Mouse (Mus musculus) urinary bladder, adult 18-20 months (tissue): ENCODE results near the gene Ccdc8.

Source experiments
- DNase-seq, 2 experiments: peaks; one replicate each; pipeline ENCODE4 v3.0.0; 2022; ENCODE audit warnings: low spot score in 2 of 2, mixed read lengths in 2 of 2

The Ccdc8 gene

DNA sequence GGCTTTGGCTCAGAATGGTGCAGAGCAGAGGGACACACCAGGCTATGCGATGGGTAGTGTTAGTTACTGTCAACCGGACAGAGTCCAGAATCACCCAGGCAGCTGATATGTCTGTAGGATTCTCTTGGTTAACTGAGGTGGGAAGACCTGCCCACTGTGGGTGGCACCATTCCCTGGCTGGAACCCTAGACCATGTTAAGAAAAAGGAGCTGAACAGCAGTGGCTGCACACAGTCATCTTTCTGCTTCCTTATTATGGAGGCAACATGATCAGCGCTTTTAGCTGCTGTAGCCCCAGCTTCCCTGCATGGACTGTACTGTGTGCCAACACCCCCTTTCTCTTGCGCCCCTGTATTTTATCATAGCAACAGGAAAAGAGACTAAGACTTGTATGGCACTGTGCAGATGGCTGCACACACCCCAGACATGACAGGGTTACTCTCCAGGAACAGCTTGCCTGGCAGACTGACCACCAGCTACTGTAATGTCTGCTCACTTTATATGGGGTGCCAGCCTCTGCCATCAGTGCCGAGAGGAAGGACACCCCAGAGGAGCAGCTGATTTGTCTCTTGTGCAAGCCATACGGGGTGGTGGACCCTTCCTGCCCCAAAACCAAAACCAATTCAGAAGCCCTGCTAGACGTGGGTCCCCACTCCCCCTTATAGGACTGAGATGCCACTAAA lies 19.5 kb downstream of the Ccdc8 start:
- no peak for DNase-seq

DNA sequence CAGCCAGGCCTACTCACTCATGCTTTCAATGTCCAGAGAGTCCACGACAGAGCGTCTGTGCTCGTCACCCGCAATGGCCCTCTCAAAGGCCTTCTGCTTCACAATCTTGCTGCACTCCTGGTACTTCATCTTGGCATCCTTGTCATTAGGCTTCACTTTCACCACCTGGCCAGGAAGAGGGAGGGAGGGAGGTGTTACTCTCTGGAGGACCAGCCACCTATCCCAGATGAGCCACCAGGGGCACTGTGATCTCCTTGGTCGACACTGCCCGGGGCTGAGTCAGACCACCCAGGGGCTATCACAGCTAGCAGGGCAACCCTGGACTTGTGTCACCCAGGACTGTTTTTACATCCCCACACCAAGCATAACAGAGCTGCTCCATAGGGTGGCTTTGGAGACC lies 22.9 kb downstream of the Ccdc8 start:
- no peak for DNase-seq

DNA sequence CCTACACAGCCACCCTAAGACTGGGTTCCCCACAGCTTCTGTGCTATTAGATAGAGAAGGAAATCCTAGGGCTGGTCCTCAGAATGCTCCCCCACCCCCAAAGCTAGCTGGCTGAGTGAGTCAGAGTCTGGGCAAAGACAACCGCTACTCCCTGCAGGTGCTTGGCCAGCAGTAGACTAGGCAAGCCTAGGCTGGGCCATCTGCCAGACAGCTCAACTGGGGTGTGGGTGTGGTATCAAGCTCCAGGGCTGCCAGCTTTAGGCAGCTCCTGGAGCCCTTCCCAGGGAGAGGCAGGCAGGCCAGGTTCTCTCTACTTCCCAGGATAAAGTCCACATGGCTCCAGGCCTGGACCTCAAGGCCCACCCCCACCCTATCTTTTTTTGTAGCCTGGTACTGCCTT lies 24.5 kb downstream of the Ccdc8 start:
- DNase-seq, result peak; percentile 66 to 91

DNA sequence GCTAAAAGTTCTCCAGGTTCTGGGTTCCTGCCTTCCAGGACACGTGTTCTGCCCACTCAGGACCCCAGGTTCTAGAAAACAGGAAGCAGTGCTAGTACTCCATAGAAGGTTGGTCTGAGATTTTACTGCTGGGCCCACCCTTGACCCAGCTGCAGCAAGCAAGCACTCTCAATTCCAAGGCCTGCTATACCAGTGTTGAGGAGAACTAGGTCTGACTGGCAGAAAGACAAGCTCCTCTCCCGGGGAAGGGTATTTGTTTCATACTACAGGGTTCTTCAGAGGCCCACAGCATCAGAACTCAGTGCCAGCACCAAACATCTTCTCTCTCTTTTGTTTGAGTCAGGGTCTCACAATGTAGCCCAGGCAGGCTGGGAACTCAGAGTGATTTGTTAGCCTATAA lies 25.4 kb downstream of the Ccdc8 start:
- no peak for DNase-seq

DNA sequence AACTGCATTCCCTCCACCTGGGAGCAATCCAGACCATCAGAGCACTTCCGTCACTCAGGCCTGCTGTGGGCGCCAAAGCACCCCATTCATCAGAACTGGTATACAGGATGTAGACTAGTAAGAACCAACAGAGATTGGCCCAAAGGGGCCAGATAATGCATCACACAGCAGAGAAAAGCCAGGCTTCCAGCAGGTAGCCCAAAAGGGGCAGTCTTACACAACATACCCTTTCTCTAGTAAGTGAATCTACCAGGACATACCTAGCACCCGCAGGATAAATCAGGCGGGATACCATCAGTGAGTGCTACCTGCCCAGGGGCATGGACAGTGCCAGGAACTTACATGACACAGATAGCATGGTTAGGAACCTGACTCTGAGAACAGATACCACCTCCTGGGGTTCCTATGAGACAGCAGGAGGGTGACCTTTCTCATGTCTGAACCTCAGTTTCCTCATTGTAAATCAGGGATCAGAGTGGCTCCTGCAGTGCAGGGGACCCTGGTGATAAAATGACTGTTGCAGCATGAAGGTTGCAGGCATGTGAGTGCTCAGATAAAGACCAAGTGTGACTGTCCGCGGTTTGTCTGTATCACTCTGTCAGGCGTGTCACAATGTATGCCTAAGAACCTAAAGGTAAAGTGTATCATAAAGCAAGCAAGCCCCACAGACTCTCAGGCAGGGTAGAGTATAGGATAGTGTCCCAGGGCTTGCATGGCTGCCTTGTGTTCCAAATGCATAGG lies 27.1 kb downstream of the Ccdc8 start:
- no peak for DNase-seq

DNA sequence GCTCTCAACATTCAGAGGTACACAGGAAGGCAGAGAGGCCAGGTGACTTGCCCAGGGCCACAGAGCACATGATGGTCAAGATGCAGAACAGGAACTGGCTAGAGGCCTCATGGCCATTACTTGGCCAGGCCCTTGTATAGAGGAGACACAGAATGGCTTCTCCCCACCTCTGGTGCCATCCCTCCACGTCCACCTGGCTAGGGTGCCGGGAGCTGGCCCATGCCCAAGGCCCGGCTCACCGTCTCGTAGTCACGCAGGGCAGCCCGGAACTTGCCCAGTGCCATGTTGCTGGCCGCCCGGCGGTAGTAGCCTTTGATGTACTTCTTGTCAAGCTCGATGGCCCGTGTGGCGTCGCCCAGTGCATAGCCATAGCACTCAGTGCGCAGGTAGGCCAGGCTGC lies 29.7 kb downstream of the Ccdc8 start:
- DNase-seq, result no peak

DNA sequence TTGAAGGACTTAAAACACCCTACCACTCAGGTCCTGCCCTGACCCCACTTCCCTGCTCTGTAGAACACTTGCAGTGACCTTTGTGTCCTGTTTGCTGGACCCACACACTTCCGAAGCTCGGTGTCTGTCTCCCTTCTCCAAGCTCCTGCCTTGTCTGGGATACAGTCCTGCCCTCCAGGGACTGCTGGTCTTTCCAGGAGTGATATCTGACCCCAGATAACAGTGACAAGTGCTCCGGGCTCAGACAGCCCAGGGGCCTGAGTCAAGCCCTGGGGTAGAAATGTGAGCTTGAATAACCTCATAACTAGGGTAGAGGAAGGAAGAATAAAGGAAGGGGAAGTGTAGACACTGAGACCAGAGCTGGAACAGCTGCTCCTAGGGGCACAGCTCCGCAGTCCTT lies 31.2 kb downstream of the Ccdc8 start:
- no peak for DNase-seq

DNA sequence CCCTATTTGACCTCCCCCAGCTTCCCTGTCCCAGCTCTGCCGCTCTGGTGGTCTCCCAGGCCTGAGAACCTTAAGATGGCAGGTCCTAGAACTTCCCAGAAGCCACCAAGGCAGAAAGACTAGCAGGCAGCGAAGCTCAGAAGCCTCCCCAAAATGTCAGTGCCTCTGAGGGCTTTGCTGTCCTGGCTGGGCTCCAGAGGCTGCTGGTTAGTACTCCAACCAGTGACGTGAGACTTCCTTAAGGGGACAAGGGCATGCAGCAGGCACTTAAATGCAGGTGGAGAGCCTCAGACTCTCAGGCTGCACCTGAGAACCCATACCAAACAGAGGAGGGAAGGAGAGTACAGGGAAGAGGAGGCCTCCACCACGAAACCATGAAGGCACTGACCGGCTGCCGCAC lies 31.6 kb downstream of the Ccdc8 start:
- no peak for DNase-seq

DNA sequence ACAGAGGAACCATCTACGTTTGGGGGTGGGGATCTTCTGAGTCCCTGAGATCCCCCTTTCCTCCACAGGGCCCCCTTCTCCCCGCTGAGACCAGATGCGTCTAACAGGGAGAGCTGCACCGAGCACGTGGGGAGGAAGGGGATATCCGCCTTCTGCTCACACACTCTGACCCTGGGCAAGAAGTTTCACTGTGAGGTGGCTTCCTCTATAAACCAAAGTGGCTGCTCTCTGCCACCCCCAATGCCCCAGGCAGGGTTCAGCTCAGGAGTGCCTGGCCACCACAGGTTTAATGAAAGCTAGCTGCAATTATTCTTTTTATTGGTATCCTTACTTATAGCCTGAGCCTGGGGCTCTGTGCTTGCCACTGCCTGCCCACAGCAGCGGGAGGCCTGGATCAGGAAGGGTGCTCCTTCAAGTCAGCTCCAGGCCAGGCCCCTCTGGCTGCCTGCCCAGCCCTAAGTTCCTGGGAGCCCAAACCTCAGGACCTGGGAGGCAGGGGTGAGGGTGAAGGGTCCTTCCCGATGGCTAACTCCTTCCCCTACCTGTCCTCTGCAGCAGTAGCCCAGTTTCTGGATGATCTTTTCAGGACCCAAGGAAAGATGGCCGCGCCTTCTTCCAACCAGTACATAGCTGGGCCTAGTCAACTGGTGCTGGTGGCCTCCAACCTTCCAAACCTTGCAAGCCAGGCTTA lies 32.5 kb downstream of the Ccdc8 start:
- DNase-seq, result no peak

DNA sequence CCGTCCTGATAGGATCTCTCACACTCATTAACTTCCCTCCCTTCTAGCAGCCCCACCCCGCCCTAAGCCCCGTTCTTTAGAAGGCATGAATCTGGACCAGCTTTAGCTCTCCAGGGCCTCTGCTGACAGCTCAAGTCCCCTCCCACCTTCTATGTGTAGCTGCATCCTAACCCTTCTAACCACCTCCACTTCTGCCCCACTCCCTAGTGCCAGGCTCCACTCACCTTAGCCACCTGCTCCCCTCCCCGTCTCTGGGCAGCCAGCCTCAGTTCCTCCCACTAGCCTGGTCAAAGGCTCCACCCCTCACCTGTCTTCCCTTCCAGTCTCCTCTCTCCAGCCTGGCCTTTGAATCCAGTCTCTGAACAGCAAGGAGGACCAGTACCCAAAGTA lies 33.0 kb downstream of the Ccdc8 start:
- DNase-seq, result no peak

DNA sequence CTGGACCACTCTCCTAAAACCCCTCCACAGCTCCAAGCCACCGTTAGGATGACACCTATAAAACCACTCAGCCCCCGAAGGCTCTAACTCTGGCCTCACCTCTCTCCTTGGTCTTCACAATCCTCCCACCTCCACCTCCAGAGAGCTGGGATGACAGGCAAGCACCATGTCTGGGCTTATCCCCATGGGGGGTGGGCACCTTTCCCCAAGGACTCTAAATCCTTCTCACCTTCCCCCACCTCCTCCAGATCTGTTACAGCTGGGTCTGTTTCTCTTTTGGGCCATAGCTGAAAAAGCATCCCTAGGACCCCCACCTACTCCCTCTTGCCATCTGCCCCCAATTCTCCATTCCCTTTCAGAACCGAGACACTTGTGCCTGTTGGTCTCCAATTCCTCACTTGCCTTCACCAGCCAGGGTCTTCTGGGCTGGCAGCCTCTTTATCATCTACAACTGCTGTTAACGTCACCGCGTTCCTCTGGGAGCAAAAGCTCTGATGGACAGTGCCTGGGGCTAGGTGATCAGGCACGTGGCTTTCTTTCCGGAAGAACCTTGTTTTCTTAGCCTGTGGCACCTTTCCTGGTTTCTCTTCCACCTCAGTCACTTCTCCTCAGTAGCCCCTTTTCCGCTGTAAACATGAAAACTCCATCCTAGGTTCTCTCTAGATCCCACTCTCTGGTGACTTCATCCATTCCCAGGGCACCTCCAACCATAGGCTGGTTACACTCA lies 33.6 kb downstream of the Ccdc8 start:
- DNase-seq, result no peak

DNA sequence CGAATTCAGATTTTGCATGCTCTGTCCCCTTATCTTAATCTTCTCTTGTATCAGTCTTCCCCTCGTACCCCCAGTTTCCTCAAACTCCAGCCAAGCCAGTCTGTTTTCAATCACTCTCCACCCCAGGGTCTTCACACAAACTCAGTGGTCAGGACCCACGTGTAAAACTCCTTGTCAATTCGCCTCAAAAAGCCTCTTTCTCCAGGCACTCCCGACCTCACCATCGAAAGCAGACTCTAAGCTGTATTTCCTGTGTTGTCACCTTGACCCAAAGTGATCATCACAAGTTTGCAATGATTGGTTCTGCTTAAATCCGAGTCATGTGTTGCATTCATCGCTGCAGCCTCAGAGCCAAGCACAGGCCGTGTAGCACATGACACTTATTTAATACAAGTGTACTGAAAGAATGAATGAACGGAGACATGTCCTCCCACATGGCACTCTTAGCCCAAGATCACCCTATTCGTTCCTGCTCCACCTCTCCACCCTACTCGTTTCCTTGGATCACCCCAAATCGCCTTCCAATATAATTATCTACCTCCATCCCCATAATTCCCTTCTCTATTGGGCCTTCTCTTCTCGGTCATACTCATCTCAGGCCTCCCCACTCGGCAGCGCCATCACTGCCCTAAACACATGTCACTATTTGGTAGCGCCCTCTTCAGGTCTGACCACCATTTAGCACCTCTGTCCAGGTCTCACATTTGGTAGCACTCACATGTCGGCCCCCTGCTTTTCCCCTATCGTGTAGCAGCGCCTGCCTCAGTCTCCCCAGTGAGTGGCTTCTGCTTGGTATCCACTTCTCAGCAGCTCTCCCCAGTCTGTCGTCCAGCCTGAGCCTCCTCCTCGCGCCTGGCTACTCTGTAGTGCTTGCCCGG lies 34.4 kb downstream of the Ccdc8 start:
- no peak for DNase-seq

DNA sequence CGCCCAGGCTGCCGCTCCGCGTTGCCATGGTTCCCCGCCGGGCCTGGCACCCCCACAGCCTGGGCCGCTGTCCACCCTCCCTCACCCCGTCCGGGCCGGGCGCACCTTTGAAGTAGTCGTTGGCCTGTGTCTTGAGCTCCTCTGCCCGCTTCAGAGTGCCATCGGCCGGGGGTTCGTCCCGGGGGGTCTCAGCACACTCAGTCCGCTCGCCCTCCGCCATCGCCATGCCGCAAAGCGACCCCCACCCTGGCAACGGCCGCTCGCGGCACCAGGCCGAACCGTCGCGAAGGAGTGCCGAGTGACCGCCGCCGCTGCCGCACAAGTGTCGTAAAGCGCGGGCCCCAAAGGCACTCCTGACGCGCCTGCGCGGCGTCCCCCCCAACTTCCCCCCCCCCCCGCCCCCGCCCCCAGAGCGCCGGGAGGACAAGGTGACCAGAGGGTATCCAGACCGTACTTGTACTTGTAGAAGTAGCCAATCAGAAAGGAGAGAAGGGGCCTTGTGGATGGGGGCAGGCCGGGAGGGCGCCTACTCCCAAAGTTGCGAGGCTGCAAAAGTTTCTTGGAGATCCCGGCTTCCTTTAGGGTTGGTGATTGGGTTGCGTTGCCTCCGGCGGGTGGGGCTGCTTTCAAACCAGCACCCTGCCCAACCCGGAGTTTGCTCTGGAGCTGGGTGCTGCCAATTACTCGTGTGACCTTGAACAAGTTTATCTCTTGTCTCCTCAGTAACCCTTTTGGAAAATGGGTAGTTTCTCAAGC lies 35.3 kb downstream of the Ccdc8 start, which contains the start of gene Ppp5c:
Ppp5c (minus strand) TSS at position 337 of the 756 bp plus-strand sequence.
- peak; percentile 83 for DNase-seq

DNA sequence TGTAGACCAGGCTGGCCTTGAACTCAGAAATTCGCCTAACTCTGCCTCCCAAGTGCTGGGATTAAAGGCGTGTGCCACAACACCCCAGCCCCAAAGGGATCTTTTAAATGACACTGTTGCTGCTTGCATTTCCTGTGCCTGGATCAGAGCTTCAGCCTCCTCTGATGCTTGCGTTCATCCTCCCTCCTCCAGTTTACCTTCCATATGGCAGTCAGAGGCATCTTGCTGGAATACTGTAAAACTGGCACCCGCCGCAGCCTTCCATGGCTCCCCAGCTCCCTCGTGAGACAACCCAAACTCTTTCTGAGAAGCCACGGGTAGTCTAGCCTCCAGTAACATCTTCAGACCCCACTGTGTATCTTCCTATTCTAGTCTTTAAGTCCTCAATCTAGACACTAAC lies 36.4 kb downstream of the Ccdc8 start:
- DNase-seq, result no peak

DNA sequence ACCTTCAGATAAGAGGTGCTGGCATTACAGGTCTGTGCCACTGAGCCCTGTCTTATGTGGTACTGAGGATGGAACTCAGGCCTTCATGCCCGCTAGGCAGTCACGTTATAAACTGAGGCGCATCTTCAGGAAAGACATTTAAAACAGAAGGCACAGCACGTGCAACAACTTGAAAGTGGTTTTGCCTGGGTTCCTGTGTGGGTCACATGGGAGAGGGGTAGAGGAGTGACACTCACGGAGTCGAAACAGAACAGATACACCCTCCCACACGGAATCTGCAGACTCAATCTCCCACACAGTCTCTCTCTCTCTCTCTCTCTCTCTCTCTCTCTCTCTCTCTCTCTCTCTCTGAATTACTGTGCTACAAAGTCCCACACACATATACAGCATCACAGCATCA lies 37.7 kb downstream of the Ccdc8 start:
- no peak for DNase-seq

DNA sequence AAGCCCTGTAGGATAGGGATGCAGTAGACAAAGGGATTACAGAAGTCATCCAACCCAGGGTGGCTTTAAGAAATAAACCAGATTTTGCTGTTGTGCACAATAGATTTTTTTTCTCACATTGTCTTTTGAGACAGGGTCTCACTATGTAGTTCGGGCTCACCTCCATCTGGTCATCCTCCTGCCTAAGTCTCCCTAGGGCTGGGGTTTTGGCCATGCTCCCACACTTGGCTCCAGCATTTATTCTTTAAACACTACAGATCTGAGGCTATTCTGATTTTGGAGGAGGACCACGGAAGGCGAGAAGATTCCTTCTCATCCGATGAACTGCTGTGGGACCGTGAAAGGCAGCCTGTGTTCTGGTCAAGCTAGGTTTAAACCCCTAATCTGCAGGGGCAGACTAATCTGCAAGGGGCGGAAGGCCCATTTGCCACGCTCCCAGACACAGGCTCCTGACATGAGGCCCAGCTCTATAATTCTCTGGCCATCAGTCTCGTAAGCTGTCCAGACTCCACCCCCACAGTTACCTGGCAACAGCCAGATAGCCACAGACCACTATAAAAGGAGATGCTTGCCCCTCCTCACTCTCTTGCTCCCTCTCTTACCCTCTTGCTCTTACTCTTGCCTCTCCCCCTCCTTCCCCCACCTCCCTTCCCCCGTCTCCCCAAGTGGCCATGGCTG lies 45.6 kb downstream of the Ccdc8 start:
- no peak for DNase-seq

DNA sequence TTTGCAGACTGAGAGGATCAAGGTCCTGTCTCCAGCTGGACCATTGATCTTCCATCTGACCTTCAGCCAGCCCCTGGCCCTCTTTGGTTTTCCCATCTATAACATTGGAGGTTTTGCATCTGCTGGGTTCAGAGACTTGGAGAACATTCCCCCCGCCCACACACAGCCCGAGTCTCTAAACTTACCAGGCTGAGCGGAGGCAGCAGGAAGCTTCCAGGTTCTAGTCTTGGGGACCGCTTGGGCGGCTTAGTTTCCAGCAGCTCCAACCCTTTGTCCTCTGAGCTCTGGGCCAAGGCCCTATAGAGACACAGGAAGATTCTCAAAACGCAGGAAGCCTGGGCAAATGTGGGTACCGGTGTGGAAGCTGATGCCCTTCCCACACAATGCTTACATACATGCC lies 46.9 kb downstream of the Ccdc8 start:
- DNase-seq, result no peak

DNA sequence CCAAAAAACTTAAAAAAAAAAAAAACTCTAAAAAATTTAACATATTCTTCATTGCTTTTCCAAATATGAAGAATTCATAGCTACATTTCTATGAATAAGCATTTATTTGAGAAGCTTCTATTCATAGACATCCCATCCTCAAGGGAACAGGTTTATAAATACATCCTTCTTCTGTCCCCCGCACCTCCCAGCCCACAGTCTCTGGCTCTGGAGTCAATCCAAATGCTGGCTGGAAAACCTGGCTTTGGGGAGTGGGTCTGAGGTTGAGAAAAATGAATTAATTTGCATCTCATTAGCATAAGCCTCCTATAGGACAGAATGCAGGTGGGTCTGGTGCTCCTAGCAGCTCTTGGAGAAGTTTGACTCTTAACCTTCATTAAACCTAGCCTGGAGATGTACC lies 53.2 kb downstream of the Ccdc8 start:
- no peak for DNase-seq
